Mouse (Mus musculus) testis, adult 2 months (tissue): ENCODE data around the gene Fam47e.

Experiments used
- CTCF ChIP-seq: fragments of 200-500 bp; IDR thresholded peaks from 2 replicates; pipeline ENCODE4 v1.5.1; 2012; ENCODE audit warnings: low read depth, mild to moderate bottlenecking, inconsistent platforms, low read length, moderate library complexity; ENCODE audit not compliant: control insufficient read depth, insufficient read depth, insufficient replicate concordance
- POLR2A ChIP-seq: fragments of 200-500 bp; IDR thresholded peaks from 2 replicates; pipeline ENCODE4 v1.6.1; 2012; ENCODE audit warnings: low read depth, mild to moderate bottlenecking, inconsistent platforms, low read length, moderate library complexity; ENCODE audit not compliant: control insufficient read depth

DNA sequence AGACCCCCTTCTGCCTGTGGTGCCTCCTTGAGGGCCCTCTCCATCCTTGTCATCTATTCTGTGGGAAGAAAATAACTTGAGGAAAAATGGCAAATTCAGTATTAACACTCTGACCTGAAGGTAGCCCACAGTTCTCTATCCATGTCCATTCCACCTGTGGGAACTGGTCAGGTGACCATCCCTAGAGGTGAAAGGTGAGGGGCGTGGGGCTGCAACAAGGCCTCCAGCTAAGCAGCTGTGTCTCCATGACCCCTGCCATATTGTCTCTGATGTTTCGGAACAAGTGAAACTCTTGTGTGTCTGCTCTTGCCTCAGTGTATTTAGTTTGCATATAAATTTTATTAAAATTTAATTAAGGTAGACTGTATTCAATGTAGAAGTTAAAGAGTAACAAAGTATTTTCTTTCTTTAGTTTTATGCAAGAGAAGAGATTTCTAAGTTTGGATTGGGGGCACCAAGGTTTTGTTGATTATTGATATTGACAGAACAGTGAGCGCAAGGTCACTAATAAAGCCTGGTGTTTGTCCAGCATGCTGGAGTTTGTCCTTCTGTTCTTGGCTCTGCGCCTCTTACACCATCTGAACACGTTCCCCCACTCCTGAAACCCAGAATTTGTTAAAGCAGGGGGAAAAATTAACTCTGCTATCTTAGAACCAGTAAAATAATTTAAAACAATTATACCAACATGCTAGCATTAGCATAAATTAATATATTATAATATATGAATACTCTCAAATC, 52.8 kb downstream of the Fam47e start:
- TF ChIP-seq CTCF, result no peak
- TF ChIP-seq POLR2A, result no peak
